Mouse (Mus musculus) forebrain, embryonic 15.5 days (tissue): ENCODE results near the gene Evl. TPM values are rescaled to one million over a fixed set of nuclear protein-coding genes. Genes with fewer than 3 reads are reported as not detected.
A peak's percentile ranks its signal among the peaks of the same experiment; 100 is the strongest.

Experiments used
- ATAC-seq: fragments of 200-750 bp; cut with Nextera tagmentation; replicated peaks from 2 replicates; pipeline ENCODE4 v1.8.0; 2017; ENCODE audit warnings: mild to moderate bottlenecking, moderate TSS enrichment, moderate library complexity
- H3K27ac ChIP-seq: fragments of 300-500 bp; sonication (generic); replicated peaks from 2 replicates; pipeline ENCODE4 v1.5.1; 2015; ENCODE audit warnings: mild to moderate bottlenecking, inconsistent platforms
- H3K27me3 ChIP-seq: fragments of 300-500 bp; sonication (generic); 2 replicates; pipeline ENCODE4 v1.6.1; 2015; ENCODE audit warnings: inconsistent platforms
- H3K36me3 ChIP-seq: fragments of 300-500 bp; sonication (generic); 2 replicates; pipeline ENCODE4 v1.6.1; 2015; ENCODE audit warnings: mild to moderate bottlenecking, inconsistent platforms
- H3K4me1 ChIP-seq: fragments of 300-500 bp; sonication (generic); 2 replicates; pipeline ENCODE4 v1.6.1; 2015; ENCODE audit warnings: inconsistent platforms
- H3K4me2 ChIP-seq: fragments of 300-500 bp; sonication (generic); replicated peaks from 2 replicates; pipeline ENCODE4 v1.6.1; 2015; ENCODE audit warnings: mild to moderate bottlenecking, inconsistent platforms
- H3K4me3 ChIP-seq: fragments of 300-500 bp; sonication (generic); 2 replicates; pipeline ENCODE4 v1.5.1; 2015; ENCODE audit warnings: mild to moderate bottlenecking, inconsistent platforms
- H3K9ac ChIP-seq: fragments of 300-500 bp; sonication (generic); replicated peaks from 2 replicates; pipeline ENCODE4 v1.6.1; 2015; ENCODE audit warnings: mild to moderate bottlenecking, inconsistent platforms
- H3K9me3 ChIP-seq: fragments of 300-500 bp; sonication (generic); 2 replicates; pipeline ENCODE4 v1.6.1; 2016; ENCODE audit warnings: inconsistent platforms
- WGBS: fragments of 180-500 bp; shearing (Covaris S2); methylation state at CpG from one replicate; pipeline ENCODE4 v1.1.7; 2015; ENCODE audit warnings: mixed read lengths; 5-methylcytosine and 5-hydroxymethylcytosine counted together
- polyA plus RNA-seq: library from polyadenylated mRNA; unstranded; fragments of >200 nt; fragmentation: Nextera tagmentation; extraction: Ambion mirVana; gene quantifications from 2 replicates; pipeline ENCODE4 v1.2.1, GENCODE M21; 2015

Gene Evl
- polyA plus RNA-seq, 1 experiment from 2014 or later, result 213 TPM

DNA sequence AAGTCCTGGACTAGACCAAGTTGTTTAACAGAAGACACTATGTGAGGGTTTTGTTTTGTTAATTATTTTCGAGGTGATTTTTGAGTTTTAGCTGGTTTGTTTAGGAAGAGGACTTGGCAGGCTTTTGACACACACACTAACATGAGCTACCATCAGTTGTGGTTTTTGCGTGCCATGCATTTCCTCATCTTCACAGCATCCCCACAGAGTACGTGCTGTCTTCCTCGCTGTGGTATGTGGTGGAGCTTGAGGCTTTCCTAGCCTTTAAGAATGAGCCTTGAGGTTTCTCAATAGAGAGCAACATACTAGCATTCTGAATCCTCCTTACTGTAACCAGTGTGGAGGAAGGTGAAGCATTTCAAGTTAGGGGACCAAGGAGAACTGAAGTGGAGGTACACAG is 46.3 kb downstream of the Evl start:
- H3K4me3 ChIP-seq, result no peak overlapping the region
- peaks cover 39% of the 10 kb centered on the region for H3K4me1 ChIP-seq
- H3K9ac ChIP-seq, result no peak overlapping the region
- H3K9me3 ChIP-seq, result no peaks in the 10 kb centered on the region
- no peak for ATAC-seq
- peak overlapping the region; percentile 13; the same call in 1 of the 2 replicates for H3K27ac ChIP-seq
- no peak overlapping the region for H3K4me2 ChIP-seq
- H3K36me3 ChIP-seq, result no peaks in the 10 kb centered on the region
- H3K27me3 ChIP-seq, result no peaks in the 10 kb centered on the region
- WGBS, result 51% methylated on average over 4 of the region's 4 CpGs

- no peaks in the 10 kb centered on the region for H3K36me3 ChIP-seq
- H3K27me3 ChIP-seq, result no peaks in the 10 kb centered on the region
- no peak overlapping the region for H3K4me3 ChIP-seq
- H3K27ac ChIP-seq, result no peak overlapping the region; the same call in 1 of the 2 replicates
- 0 out of 2 replicates have a peak, but pooled peaks have one; percentile 44 for ATAC-seq
- 29% methylated on average over 8 of the region's 8 CpGs for WGBS
- H3K4me1 ChIP-seq, result peaks cover 44% of the 10 kb centered on the region
- H3K9me3 ChIP-seq, result no peaks in the 10 kb centered on the region
- H3K9ac ChIP-seq, result no peak overlapping the region
- no peak overlapping the region for H3K4me2 ChIP-seq
Measured at GRCm38 (mm10) chr12:108601326-108601725, 46.8 kb downstream of the Evl start.

DNA sequence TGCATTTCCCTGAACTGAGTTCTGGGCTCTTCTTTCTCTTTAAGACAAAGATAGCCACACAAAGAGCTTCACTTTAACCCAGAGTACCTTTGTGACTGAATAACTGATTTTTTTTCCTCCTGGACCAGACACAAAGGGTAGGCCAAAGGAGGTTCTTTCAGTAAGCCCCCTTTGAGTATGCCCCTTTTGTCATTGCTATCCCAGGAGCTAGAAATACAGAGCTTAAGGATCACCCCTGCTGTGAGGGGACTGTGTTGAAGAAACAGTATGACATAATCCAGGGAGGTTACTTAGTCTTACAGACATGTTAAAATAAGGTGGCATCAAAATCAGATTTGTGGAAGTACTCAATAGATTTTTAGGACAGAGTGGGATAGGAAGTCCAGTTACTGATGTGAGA is 50.0 kb downstream of the Evl start:
- H3K4me2 ChIP-seq, result no peak overlapping the region
- H3K4me3 ChIP-seq, result no peak overlapping the region
- no peak for ATAC-seq
- peaks cover 60% of the 10 kb centered on the region for H3K4me1 ChIP-seq
- no peaks in the 10 kb centered on the region for H3K9me3 ChIP-seq
- H3K27me3 ChIP-seq, result no peaks in the 10 kb centered on the region
- H3K27ac ChIP-seq, result no peak overlapping the region
- no peaks in the 10 kb centered on the region for H3K36me3 ChIP-seq
- no peak overlapping the region for H3K9ac ChIP-seq

- H3K27ac ChIP-seq, result peak overlapping the region; percentile 83
- 8% methylated on average over 12 of the region's 12 CpGs for WGBS
- peak overlapping the region; percentile 39 for H3K4me3 ChIP-seq
- no peaks in the 10 kb centered on the region for H3K36me3 ChIP-seq
- peak overlapping the region; percentile 39 for H3K4me2 ChIP-seq
- peak overlapping the region; percentile 50 for H3K9ac ChIP-seq
- peak; percentile 84 for ATAC-seq
- H3K9me3 ChIP-seq, result no peaks in the 10 kb centered on the region
- no peaks in the 10 kb centered on the region for H3K27me3 ChIP-seq
- peaks cover 56% of the 10 kb centered on the region for H3K4me1 ChIP-seq
Measured at GRCm38 (mm10) chr12:108605521-108606281, 51.2 kb downstream of the Evl start.

DNA sequence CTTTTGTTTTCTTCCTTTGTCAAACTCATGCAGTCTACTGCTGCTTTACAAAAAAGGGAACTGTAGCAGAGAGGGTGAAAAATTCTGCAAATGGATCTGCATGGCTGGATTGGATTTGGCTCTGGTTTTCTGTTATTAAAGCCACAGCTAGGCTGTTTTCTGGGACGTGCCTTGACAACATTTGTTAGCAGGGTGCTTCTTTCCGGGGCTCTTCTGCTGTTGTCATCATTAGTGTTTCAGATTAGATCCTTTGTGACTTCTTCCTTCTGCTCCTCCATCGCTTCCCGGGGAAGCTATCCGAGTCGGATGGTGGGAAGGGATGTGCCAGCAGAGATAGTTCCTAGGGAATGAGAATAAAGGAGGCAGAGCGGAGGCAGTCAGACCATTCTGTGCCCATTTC is 51.8 kb downstream of the Evl start:
- peak overlapping the region; percentile 83 for H3K27ac ChIP-seq
- 0 out of 2 replicates have a peak, but pooled peaks have one; percentile 20 for ATAC-seq
- peak overlapping the region; percentile 50 for H3K9ac ChIP-seq
- H3K4me2 ChIP-seq, result peak overlapping the region; percentile 39
- no peaks in the 10 kb centered on the region for H3K9me3 ChIP-seq
- no peaks in the 10 kb centered on the region for H3K36me3 ChIP-seq
- WGBS, result 17% methylated on average over 7 of the region's 7 CpGs
- no peaks in the 10 kb centered on the region for H3K27me3 ChIP-seq
- peak overlapping the region; percentile 39 for H3K4me3 ChIP-seq
- peaks cover 50% of the 10 kb centered on the region for H3K4me1 ChIP-seq

- no peak for ATAC-seq
- Histone ChIP-seq H3K4me2 (no peak overlapping the region), H3K4me3 (no peak overlapping the region), H3K9me3 (no peaks in the 10 kb centered on the region), H3K9ac (no peak overlapping the region), H3K27ac (no peak overlapping the region), H3K4me1 (peaks cover 35% of the 10 kb centered on the region), H3K27me3 (no peaks in the 10 kb centered on the region), H3K36me3 (no peaks in the 10 kb centered on the region)
- 93% methylated on average over 3 of the region's 3 CpGs for WGBS
Measured at GRCm38 (mm10) chr12:108609446-108609845, 54.9 kb downstream of the Evl start.

DNA sequence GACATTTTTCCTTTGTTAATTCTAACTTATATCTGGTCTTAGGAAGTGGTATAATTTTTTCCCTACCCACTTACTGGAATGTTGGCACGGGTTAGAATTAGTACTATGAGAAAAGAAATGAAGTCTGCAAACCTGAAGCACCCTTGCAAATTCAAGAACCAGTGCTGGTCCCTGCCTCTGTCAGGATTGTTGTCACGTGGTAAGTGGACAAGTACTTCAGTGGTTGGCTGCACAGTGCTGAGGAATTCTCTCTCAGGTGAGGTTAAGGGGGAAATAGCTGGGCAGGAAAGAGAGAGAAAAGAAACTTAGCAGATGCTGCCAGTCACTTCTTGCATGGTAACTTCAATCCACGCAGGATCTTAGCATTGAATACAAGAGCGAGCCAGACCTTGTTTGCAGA is 55.7 kb downstream of the Evl start:
- peaks cover 27% of the 10 kb centered on the region for H3K4me1 ChIP-seq
- no peak overlapping the region for H3K9ac ChIP-seq
- ATAC-seq, result no peak
- no peaks in the 10 kb centered on the region for H3K36me3 ChIP-seq
- H3K4me2 ChIP-seq, result no peak overlapping the region
- WGBS, result 93% methylated on average over 4 of the region's 4 CpGs
- no peaks in the 10 kb centered on the region for H3K9me3 ChIP-seq
- H3K27me3 ChIP-seq, result no peaks in the 10 kb centered on the region
- H3K27ac ChIP-seq, result no peak overlapping the region
- no peak overlapping the region for H3K4me3 ChIP-seq

GRCm38 (mm10) chr12:108613081-108613480 is 58.6 kb downstream of the Evl start:
- ATAC-seq, result no peak
- H3K27me3 ChIP-seq, result no peaks in the 10 kb centered on the region
- H3K9ac ChIP-seq, result no peak overlapping the region
- H3K36me3 ChIP-seq, result no peaks in the 10 kb centered on the region
- H3K4me3 ChIP-seq, result no peak overlapping the region
- H3K27ac ChIP-seq, result no peak overlapping the region
- no peak overlapping the region for H3K4me2 ChIP-seq
- 52% methylated on average over 3 of the region's 3 CpGs for WGBS
- H3K4me1 ChIP-seq, result peaks cover under 1% of the 10 kb centered on the region; the same call in 1 of the 2 replicates
- no peaks in the 10 kb centered on the region for H3K9me3 ChIP-seq

GRCm38 (mm10) chr12:108617511-108617910 is 63.0 kb downstream of the Evl start:
- no peak overlapping the region for H3K9ac ChIP-seq
- no peaks in the 10 kb centered on the region for H3K27me3 ChIP-seq
- 83% methylated on average over 7 of the region's 7 CpGs for WGBS
- no peak overlapping the region for H3K27ac ChIP-seq
- no peak for ATAC-seq
- H3K4me2 ChIP-seq, result no peak overlapping the region
- H3K4me3 ChIP-seq, result no peak overlapping the region
- no peaks in the 10 kb centered on the region for H3K9me3 ChIP-seq
- 0 out of 2 replicates have a peak, but pooled peaks cover 3% of the 10 kb centered on the region for H3K36me3 ChIP-seq
- peaks cover 15% of the 10 kb centered on the region for H3K4me1 ChIP-seq

DNA sequence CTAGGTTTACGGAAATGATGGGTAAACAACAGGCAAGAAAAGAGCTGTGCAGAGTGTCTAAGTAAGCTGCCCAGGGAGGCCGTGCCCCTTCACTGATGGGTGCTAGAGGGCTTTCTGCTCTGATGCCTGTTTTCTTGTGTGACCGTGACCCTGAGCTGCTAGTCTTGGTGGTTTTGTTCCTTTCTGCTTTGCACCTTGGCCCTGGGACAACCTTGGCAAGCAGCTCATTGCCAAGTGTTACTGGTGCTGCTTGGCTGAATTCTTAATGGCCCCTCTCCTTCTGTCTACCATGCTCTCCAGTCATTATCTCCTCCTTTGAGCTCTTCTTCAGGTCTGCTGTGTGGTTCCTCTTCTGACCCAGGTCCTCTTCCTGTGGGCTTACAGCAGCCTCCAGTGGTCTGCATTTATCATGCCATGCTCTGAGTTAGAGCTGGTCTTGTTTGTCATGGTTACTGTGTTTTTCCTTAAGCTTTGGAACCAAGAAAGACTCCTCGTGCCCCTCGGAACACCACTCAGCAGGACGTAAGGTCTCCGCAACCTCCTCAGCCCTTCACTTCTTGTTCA is 65.4 kb downstream of the Evl start:
- no peak overlapping the region for H3K4me2 ChIP-seq
- 90% methylated on average over 7 of the region's 7 CpGs for WGBS
- H3K9ac ChIP-seq, result no peak overlapping the region
- ATAC-seq, result no peak
- H3K27ac ChIP-seq, result no peak overlapping the region
- peaks cover 18% of the 10 kb centered on the region for H3K4me1 ChIP-seq
- no peaks in the 10 kb centered on the region for H3K9me3 ChIP-seq
- H3K27me3 ChIP-seq, result no peaks in the 10 kb centered on the region
- H3K36me3 ChIP-seq, result 0 out of 2 replicates have a peak, but pooled peaks cover 3% of the 10 kb centered on the region
- H3K4me3 ChIP-seq, result no peak overlapping the region

GRCm38 (mm10) chr12:108622406-108622805 is 67.9 kb downstream of the Evl start:
- Histone ChIP-seq H3K9me3 (no peaks in the 10 kb centered on the region), H3K27ac (no peak overlapping the region), H3K4me2 (no peak overlapping the region), H3K27me3 (no peaks in the 10 kb centered on the region), H3K4me3 (no peak overlapping the region), H3K36me3 (0 out of 2 replicates have a peak, but pooled peaks cover 3% of the 10 kb centered on the region), H3K4me1 (peaks cover 25% of the 10 kb centered on the region), H3K9ac (no peak overlapping the region)
- no peak for ATAC-seq
- 74% methylated on average over 5 of the region's 5 CpGs for WGBS

GRCm38 (mm10) chr12:108629556-108629955 is 75.0 kb downstream of the Evl start:
- Histone ChIP-seq H3K4me3 (no peak overlapping the region), H3K36me3 (no peaks in the 10 kb centered on the region), H3K9ac (no peak overlapping the region), H3K27me3 (no peaks in the 10 kb centered on the region), H3K27ac (no peak overlapping the region), H3K4me2 (no peak overlapping the region), H3K4me1 (0 out of 2 replicates have a peak, but pooled peaks cover 7% of the 10 kb centered on the region), H3K9me3 (no peaks in the 10 kb centered on the region)
- ATAC-seq, result no peak
- WGBS, result 95% methylated on average over 1 of the region's 1 CpGs
